Mouse (Mus musculus): ENCODE data around the gene Olfr649. TPM values are rescaled to one million over a fixed set of nuclear protein-coding genes. Genes with fewer than 3 reads are reported as not detected.

Olfr649 gene
- total RNA-seq (2021) (not detected), polyA plus RNA-seq (2012; rRNA removed) (not detected in 2 replicates)
- long read RNA-seq, result 0 reads

DNA sequence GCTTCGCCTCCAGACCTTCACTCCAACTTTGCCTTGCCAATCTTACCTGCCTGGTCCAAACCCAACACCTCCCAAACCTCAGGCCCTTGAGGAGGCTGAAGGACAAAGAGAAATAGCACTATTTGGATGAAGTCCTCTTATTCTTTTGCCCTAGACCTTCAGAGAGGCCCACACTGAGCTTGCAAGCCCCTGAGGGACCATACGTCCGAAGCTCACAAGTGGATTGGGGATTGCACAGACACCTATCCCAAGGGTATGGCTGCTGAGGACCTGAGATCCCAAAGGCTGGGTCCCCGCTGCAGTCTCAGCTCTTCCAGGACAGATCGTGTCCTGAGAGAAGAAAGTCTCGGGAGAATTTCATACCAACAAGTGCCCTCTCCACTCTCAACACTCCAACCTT, at the start of gene Olfr649:
Olfr649 (minus strand) TSS at position 101 of the 400 bp plus-strand sequence.
- DNase-seq, result no peak

DNA sequence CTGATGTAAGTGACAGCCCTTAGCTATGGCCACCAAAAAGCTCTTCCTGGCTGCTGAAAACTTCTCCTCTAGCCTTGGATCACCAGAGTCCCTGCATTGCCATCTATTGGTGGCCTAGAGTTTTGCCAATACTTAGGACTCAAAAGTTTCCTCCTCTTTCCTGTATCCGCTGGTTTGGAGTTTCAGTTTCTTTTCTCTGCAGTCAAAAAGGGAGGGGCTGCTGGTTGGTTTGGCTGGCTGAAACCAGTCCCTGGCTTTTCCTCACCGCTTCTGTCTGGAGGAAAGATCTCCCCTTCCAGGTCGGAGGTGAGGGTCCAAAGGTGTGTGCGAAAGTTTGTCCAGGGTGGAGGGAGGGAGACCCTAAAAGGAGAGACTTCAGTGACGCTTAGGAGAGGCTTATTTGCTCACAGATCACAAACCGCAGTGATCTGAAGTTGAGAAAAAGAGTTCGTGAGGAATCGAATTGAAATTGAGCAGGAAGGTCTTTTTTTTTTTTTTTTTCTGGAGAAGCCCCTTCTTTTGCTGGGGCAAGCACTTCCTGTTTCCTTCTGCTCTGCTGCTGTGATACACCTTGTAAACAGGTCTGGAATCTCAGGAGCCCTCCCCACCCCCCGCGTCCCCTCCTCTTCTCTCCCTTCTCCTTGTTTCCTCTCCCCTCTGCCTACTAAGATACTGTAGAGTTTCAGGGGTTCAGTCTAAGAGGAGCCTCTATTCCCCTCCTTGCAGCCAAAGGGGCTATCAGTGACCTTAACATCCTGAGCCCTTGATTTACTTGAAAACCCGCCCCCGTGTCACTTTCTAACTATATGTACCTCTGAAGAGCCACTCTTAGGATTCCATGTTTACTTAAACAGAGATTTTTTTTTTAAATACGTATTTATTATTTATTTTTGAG, 48.7 kb upstream of the Olfr649 start, which contains the start of gene Trim34a:
Trim34a (plus strand) TSS at position 171 of the 895 bp plus-strand sequence.
- DNase-seq, result peak; percentile 81

DNA sequence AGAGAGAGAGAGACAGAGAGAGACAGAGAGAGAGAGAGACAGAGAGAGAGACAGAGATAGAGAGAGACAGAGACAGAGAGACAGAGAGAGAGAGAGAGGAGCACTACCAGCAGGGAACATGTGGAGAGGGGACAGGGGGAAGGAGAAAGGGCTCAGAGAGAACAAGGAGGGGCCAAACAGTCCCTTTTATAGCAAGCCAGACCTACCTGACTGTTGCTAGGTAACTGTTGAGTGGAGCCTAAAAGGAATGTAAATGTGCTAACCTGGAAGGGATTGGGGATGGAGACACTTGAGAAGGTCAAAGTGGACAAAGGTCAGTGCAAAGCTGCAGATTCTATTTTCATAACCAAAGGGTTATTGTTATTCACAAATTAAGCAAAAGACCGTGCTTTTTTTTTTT, 47.8 kb upstream of the Olfr649 start:
- DNase-seq, result no peak

DNA sequence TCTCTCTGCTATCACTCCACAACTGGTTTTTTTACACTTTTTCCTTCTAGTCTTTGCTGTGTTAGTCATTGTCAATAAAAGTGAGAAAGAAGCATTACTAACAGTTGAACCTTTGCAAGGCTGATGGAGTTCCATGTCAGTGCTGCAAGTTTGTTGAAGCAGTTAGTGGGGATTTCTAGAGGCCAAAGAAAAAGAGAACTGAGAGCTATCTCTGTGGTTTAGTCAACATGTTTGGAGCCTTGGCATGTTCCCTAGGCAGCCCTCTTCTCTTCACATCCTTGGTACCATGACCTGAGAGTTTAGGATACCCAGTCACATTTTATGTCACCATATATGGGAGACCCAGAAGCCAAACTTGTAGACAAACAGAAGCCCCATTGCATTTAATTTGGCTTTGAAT, 45.1 kb upstream of the Olfr649 start:
- no peak for DNase-seq

DNA sequence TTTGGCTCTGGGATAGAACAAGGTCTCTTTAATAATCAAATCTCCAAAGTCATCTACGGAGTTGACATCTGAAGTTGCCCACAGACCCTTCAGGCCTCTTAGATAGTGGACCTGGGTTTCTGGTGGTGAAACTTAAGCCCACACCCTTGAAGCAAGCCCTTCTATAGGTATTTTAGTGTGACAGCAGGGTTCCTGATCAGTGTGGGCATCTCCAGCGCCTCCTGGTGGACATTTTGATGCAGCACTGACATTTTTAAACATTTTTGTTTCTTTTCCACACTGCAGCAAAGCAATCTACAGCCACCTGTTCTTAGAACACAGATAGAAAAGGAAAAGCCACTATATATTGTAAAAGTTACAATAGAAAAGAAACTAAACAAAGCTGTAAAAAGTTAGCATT, 35.4 kb upstream of the Olfr649 start:
- peak; percentile 19 for DNase-seq

DNA sequence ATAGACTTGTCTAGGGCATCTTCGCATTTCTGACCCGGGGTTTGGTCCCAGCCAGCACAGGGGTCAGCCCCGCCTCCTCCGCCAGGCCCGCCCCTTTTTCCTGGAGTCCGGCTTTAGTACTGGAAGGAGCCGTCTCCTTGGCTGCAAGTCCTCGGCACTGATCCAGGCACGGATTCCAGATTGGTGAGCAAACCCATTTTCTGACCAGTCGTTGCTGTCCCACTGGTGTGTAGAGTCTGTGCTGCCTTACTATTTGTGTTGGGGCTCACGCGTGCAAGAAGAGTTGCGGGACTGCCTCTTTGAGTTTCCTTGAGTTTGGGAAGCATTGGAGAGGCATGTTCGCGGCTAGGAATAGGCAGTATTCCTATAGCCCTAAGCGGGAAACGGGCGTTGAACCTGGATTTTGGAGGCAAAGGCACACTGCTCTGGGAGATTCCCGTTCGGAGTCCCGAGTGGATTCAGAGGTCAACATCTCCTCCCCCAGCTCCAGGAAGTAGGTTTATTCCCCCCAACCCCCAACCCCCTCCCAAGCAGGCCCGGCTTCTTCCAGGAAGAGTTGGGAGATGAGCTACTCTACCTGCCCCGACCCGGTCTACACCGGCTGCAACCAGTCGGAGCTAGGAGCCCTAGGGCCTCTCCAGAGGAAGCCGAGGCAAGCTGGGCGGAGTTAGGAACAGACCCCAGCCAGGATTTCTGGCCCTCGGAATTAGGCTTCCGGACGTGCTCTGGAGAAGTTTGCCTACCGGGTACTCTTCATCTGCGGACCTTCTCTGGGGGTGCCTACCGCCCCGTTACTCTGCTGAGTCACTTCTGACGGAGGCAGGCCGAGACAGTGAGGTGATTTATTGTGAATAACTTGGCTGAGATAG, 23.1 kb upstream of the Olfr649 start, which contains the start of gene Trim6:
Trim6 (plus strand) TSS at position 93 of the 869 bp plus-strand sequence.
- peak; percentile 93 for DNase-seq

DNA sequence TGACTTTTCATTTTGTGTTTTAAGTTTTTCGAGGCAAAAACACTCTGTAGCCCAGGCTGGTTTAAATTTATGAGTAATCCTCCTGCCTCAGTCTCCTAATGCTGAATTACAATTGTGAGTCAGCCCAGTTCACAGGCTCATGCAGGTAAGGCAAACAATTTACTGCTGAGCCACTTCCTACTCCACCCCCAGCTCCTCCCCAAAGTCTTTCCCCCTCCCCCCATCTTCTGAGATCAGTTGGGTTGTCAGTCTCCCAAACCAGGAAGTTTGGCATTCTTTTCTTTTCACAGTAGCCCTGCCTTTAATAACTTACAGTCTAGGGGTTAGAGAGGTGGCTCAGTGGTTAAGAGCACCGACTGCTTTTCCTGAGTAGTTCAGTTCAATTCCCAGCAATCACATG, 22.1 kb upstream of the Olfr649 start:
- DNase-seq, result no peak

DNA sequence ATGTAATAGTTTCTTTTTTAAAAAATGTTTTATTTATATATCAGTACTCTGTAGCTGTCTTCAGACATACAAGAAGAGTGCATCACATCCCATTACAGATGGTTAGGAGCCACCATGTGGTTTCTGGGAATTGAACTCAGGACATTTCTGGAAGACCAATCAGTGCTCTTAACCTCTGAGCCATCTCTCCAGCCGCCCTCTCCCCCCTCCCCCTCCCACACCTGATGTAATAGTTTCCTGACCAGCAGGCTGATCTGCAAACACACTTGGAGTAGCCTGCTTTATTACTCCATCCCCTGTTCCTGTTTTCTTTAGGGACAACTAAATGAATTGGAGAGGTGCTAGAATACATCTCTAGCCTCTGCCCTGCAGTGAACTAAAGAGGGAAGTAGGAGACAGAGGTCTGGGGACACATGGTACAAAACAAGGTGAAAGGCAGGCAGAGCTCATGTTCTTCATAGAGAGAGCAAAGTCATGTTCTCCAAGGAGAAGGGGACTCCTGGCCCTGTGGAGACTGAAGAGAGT, 20.3 kb upstream of the Olfr649 start:
- DNase-seq, result no peak

DNA sequence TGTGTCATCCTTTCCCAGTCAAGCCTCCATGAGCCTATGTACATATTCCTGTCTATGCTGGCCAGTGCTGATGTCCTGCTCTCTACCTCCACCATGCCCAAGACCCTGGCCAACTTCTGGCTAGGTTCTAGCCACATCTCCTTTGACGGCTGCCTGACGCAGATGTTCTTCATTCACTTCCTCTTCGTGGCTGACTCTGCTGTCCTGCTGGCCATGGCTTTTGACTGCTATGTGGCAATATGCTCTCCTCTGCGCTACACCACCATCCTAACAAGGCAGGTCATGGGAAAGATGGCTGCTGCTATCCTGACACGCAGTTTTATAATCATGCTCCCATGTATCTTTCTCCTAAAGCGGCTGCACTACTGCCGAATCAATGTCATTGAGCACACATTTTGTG, 10.4 kb upstream of the Olfr649 start:
- no peak for DNase-seq

DNA sequence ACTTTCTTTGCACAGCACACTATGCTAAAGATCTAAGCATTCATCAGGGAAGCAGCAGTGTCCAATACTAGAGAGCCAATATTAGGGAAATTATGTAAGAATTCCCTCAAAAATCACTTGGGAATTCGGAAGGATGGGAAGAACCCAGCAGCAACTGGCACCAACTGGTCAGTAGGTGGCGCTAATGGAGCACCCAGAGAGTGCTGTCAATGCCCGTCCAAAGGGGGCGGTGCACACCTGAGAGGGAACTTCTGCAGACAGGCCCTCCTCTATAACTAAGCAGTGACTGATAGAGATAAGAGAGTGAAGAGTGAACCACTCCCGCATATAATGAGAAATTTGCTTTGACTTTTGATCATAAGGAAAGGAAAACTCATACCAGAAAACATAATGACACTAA, 4.0 kb upstream of the Olfr649 start:
- peak; percentile 68 for DNase-seq

DNA sequence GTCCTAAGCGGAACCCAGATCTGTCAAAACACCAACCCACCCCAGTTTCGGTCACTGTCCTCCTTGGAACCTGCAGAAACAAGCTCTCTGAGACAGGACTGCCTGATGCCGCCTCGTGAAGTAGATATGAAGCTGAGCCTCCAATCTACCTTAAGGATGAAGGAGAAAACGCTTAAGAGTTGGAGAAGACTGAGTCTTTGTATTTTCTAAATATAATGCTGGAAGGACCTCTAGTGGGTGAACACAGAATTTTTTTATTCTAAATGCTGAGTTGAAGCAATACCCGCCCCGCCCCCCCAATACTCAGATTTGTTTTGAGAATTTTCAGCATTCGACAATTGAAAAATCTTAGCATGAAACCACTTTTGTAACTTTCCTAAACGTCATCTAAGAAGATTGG, 4.5 kb downstream of the Olfr649 start:
- no peak for DNase-seq

DNA sequence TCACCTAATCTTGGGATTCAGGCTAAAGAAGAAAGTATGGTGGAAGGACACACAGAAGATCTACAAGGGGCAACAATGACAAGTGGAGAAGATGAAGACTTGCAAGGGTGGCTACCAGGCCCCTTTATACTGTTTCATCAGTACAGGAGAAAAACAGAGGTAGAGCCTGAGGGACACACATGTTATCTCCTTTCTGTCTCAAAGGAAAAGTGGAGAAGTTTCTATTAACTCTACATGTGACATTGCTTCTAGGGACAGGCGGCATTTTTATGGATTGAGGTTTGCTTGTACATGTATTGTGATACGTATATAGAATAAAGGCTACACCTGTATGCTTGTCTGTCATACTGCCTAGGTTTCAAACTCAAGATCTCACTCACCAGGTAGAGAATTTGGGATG, 12.5 kb downstream of the Olfr649 start, which contains the start of gene Olfr648:
Olfr648 (minus strand) TSS at position 101 of the 400 bp plus-strand sequence.
- no peak for DNase-seq

DNA sequence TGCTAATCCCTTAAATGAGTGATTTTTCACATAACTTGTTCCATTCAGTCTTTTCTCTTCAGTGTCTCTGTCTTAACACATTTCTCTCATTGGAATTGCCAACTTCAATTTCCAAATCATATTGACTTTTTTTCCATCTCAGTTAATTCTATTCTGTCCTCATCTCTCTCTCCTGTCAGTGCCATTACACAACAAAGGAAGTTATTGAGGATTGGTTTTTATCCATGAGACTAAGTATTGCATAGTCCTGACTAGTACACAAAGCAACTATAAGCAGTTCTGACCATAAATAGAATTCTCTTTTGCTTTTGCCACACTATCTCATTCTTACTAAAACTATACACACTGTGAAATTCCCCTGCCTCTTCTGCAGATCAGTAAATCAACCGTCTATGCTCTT, 16.7 kb downstream of the Olfr649 start:
- no peak for DNase-seq

DNA sequence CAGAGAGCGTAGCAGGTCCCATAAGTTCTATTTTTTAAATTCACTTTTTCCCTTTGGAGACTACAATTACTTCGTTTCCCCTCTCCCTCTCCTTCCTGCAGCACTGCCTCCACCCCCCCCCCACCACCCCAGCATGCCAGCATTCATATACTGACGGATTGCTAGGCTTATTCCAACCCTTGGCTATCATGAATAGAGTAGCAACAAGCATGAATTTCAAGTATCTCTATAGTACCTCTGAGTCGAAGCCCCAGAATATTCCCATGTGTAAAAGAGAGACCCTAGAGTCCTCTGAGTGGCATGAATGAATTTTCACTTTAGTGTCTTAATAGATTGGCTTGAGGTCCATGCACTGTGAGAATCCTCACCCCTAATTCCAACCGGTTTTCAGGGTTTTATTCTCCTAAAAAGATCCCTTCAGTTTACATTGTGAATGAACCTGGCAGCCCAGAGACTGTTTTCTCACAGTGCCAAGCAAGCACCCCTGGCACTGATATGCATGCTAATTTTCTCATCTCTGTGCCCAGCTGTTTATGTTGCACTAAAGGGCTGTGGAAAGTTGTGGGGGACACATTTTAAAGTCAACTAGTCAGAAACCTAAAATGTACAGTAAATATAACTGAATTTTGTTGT, 17.2 kb downstream of the Olfr649 start:
- DNase-seq, result no peak

DNA sequence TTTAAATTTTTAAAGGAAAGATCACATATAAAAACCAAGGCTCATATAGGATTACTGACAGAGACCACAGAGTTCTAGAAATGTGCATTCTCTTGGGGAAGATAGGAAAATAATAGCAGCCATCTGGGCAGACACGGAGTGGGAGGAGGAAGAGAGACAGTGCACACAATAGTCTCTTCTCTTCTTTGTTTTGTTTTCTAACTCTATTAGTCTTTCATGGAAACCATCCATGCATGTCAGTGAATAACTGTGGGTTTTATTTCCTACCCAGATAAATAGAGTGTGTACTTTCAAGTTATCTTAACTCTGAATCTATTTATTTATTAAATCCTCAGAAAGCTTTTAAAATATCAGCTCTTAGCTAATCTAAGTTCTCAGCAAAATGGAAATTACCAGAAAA, 20.7 kb downstream of the Olfr649 start:
- DNase-seq, result no peak

DNA sequence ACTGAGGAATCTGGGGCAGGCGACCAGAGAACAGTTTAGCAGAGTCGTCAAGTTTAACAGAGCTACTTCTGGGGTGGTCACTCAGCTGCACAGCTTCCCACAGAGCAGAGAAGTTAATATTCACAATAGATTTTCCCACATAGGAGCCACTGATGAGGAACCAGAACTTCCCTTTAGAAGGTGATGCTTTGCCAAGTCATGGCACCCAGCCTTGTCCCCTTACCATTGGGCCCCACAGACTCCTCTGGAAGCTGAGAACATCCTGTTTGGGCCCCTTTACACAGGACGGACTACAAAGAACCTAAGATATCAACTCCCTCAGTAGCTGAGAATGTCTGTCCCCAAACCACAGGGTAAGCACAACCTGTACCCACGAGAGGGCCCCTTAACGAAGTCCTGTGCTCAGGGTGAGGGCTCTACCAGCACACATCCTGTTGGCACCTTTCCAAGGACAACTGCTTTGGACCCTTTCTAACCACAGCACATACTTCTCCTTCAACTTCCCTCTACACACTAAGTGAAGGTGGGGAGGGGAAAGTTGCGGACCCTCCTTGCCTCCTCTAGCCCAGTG, 26.1 kb downstream of the Olfr649 start:
- no peak for DNase-seq

DNA sequence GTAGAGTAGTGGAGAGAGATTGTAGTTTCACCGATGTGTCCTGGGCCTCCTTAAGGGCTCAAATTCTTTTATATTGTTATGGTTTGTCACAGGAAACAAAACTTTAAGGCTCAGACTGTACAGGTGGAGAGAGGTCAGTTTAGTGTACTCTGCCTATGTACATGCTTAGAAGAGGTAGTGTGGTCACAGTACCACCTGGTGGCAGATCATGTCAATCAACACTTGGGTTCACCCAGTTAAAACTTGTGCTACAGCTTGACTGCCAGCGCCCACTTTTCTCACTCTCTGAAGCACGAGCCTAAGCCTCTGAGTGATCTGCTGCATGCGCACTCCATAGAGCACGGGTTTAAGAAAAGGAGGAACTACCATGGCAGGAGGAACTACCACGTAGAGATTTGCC, 28.7 kb downstream of the Olfr649 start:
- no peak for DNase-seq

DNA sequence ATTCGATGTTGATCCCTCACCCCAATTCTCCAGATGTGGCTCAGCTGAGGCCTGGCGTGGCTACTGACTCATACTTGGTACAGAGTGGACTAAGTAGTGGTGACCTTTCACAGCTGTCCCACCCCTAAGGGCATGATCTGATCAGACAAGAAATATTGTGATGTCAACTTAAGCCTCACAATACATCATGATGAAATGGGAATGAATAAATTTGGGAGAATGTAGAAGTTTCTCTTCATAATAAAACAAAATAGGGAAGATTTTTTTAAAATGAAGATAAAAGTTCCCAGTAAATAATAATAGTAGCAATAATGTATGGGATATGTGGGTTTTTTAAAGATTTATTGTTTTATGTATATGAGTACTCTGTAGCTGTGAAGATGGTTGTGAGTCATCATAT, 45.3 kb downstream of the Olfr649 start, which contains the start of gene Ubqlnl:
Ubqlnl (minus strand) TSS at position 101 of the 400 bp plus-strand sequence.
- DNase-seq, result no peak

DNA sequence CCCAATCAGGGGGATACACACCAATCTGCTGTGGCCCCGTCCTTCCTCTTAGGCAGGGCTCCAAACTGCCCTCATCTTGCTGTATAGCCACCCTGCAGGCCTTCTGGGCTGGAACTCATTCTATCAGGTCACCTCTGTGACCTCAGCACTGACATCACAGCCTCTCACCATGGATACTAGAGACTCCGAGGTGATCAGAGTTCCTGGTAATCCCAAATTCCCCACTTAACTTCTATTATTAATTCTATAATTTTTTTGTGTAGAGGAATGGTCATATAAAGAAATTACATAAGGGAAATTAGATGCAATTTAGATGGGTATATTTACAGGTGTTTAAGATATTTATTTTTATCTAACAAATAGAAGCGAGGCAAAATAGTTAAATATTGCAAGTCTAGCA, 52.6 kb downstream of the Olfr649 start, which contains the start of gene Ubqln3:
Ubqln3 (minus strand) TSS at position 101 of the 400 bp plus-strand sequence.
- no peak for DNase-seq

Measured in adrenal gland, adult 2 months (tissue).